Mouse (Mus musculus) telencephalon, adult 2 months (tissue): ENCODE measurements around the gene Col6a4.
A peak's percentile ranks its signal among the peaks of the same experiment; 100 is the strongest.

Experiments used
- DNase-seq: peaks from one replicate; pipeline ENCODE4 v3.0.0-alpha.2; 2011; ENCODE audit warnings: low read depth, low spot score

The Col6a4 gene

DNA sequence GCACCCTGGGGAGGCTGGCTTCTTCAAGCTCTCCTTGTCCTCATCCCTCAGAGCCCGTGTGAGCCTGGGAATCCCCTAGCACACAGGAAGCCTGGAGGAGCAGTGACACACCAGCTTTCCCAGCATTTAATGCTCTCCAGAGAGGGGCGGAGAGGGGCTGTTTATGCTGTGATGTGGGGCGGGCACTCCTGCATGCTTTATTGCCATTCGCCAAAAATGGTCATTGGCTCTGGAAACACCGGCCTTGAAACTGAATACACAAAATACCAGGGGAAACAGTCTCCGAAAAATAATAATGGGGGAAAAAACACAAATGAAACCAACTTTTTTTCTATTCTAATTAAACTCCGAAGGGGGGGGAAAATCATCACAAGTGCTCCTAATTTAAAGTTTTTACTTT, at the start of gene Col6a4:
Gene Col6a4, minus strand, starts transcription at position 101 of the 400 bp plus-strand sequence.
- no peak for DNase-seq

DNA sequence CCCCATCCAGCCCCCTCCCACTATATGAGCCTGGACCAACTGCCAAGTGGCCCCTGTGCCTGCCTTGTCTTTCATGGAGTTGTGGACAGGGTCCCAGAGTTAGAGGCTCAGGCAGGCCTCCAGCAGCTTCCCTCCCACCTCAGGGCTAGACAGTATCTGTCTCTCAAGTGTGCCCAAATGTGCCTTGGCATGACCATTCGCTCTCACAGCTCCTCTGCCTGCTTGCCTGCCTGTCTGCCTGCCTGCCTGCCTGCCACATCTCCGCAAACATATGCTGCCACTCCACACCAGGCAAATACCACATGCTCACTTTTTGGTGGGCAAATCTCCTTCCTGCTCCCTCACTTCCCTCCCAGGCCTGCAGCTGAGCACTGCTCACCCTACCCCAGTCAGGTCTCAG, 49.0 kb upstream of the Col6a4 start:
- no peak for DNase-seq

GRCm38 (mm10) chr9:106144176-106144575, 47.6 kb upstream of the Col6a4 start:
- no peak for DNase-seq

GRCm38 (mm10) chr9:106141955-106142354, 45.4 kb upstream of the Col6a4 start:
- no peak for DNase-seq

- no peak for DNase-seq
Observed at GRCm38 (mm10) chr9:106139763-106140162, 43.2 kb upstream of the Col6a4 start.

GRCm38 (mm10) chr9:106137671-106138216, 41.2 kb upstream of the Col6a4 start:
- no peak for DNase-seq

DNA sequence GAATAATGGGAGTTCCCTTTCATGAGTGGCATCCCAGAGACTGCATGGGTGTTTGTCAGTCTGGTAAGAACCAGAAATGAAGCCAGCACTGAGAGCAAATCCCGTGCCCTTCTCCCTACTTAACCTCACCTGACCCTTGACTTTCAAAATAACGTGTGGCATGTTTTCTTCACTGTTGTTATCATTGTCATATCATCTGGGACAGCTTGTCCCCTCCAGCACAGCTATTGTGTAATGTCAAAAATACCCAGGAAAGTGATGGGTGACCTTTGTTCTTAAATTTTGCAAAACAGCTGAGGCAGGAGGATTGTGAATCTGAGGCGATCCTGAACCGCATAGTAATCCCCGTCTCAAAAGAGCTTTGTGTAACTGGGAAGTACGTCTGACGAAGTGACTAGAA, 33.7 kb upstream of the Col6a4 start:
- no peak for DNase-seq

DNA sequence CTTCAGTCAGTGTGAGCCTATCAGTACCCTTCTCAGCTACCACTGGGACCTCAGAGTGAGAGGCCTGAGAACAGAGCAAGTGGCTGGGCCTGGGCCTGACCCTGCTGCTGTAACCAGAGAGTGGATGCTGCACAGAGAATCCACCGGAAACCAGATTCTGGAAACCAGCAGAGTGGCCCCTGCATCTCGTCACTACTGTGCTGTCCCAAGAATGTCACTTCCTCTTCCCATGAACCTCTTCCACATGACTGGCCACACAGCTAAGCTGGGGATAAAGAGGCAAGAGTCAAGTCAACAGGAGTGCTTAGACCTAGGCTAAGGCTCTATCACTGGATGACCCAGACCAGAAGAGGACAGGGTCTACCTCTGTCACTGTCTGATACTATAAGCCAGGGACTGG, 32.5 kb upstream of the Col6a4 start:
- DNase-seq: no peak

GRCm38 (mm10) chr9:106126786-106127251, 30.2 kb upstream of the Col6a4 start:
- no peak for DNase-seq

- DNase-seq: no peak
Observed at GRCm38 (mm10) chr9:106123599-106123998, 27.0 kb upstream of the Col6a4 start.

DNA sequence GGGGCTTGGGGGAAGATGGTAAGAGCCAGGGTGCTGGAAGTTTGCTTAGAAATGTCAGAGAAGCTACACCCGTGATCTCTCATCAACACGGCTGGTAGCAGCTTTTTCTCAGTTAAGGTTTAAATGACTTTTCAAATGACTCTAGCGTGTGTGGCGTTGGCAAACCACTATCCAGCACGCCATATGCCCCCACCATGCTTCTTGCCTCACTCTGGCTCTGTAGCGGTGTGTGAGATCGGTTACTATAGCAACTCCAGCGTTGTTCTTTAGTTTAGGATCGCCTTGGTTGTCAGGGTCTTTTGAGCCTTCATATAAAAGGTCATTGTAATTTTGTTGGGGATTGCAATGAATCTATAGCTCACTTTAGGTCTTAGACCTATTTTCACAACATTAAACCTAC, 22.5 kb upstream of the Col6a4 start:
- DNase-seq: no peak

- DNase-seq: no peak
Observed at GRCm38 (mm10) chr9:106115801-106116424, 19.3 kb upstream of the Col6a4 start.

DNA sequence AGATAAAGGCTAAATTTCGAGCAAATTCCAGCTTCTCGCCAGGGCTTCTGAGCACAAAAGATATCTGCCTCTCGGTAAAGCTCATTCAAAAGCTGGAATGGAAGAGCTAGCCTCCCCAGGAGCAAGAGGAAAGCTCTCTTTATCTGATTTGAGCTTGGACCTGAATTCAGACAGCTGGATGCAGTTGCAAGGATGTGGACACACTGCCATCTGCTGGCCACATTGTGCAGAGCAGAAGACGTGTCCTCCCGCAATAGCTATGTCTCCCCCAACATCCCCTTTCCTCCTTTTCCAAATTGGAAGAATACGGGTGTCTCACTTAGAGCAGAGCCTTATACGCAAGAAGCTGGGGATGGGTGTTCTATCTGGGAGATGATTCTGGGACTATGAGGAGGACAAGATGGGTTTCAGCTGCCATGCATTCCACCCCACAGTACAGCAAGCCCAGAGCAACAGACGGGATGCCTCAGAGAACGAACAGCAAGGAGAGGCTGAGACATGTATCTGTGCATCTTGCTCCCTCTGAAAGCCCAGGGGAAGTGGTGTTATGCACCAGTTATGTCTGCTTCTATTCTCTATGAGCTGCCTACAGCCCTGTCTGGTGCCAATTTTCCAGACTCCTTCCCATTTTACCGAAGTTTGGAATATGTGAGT, 16.3 kb upstream of the Col6a4 start:
- DNase-seq: peak; percentile 62

GRCm38 (mm10) chr9:106106241-106106640, 9.7 kb upstream of the Col6a4 start:
- no peak for DNase-seq

DNA sequence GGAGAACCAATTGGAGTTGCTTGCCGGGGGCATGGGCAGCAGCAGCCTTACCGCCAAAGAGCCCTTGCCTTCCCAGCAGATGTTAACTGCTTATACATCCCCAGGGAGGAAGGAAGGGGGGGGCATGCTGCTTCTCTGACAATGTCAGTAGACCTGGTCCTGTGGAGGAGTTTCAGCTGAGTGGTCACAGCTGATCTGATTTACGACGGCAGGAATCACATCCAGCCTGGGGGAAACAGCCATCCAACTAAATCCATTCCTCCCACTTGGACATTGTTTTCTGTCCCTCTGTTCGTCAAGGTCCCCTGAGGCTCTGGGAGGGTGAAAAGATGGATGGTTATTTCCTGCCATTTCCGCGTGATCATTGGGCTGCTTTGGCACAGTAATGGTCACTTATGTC, 7.8 kb upstream of the Col6a4 start:
- no peak for DNase-seq

DNA sequence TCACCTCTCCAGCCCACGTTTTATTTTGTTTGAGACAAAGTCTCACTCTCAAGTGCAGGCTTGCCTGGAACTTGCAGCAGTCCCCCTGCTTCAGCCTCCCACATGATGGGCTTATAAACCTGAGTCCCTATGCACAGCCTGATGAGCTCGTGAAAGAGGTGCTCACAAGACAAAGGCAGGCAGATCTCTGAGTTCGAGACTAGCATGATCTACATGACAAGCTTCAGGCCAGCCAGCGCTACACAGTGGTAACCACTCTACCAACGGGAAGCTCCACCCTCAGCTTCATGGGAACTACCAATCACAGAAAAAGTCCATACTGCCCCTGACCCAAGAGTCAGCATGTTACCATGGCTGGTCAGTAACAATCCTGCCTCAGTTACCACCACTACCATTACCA, 4.6 kb upstream of the Col6a4 start:
- DNase-seq: no peak

GRCm38 (mm10) chr9:106100262-106100661, 3.7 kb upstream of the Col6a4 start:
- DNase-seq: no peak

DNA sequence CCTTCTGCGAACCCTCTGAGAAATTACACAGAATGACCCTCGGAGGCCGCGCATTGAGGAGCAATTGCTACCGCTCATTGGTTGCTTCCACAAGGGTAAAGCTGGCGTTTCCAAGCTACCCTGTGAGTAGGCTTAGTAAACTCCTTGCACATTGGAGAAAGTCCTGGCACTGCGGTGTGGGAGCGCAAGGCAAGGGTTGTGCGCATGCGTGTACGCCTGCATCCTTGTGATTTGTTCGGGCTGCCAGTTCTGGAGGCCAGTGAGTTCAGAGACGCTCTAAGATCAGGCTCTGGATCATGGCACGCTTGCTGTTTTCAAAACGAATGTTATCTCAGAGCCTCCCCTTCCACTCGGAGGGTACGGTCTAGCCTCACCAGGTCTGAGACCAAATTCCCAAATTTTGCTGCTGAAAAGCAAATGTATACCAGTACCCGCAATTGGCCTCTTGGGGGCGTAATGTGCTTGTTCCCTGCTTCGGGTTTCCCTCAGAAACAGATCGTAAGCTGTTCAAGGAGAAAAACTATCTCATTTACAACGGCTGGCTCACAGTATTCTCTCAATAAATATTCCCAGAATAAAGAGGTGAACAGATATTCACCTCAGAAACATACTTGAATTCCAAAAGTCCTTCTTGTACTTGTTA, 2.9 kb upstream of the Col6a4 start:
- no peak for DNase-seq

GRCm38 (mm10) chr9:106081528-106081927, 15.1 kb downstream of the Col6a4 start:
- no peak for DNase-seq

- no peak for DNase-seq
Observed at GRCm38 (mm10) chr9:106080261-106081033, 16.1 kb downstream of the Col6a4 start.

DNA sequence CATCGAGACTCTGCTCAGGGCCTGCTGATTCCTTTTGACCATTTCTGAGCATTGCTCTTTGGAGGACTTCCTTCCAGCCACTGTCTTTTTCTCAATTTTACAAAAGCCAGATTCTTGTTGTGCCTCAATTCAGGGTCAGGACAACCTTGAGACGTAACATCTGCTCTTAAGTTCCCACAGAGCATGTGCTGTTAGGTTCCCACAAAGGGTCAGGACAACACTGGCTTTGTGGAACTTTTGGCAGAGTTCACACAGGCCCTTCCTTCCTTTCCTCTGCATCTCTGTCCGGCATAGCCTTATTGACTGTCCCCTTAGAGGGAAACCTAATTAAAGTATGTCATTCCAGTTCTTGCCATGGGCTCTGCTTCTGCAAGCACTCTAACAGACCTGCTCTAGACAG, 18.6 kb downstream of the Col6a4 start:
- no peak for DNase-seq

DNA sequence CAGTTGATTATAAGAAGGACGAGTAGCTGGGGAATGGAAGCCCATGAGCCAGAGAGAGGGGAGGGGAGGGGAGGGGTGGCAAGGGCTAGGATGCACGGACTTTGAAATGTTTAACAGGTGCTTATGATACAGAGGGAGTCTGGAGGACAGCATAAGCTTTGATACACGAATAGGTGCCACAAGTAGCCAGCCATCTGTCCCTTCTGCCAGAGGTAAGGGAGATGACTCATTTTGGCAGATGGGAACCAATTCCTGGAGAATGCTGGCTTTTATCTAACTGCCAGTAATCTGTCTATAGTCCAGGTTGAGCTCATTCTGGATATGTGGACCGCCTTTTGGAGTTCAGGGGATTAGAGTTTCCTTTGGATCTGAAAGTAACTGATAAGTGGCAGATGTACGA, 20.3 kb downstream of the Col6a4 start:
- peak; percentile 35 for DNase-seq
